Mouse (Mus musculus) liver, adult 10 weeks (tissue): ENCODE measurements around the gene Cpsf2. TPM values are rescaled to one million over a fixed set of nuclear protein-coding genes. Genes with fewer than 3 reads are reported as not detected.

Experiments
- polyA plus RNA-seq: library from polyadenylated mRNA; stranded (reverse); fragments of 350-450 nt; fragmentation: Illumina TruSeq; extraction: RNeasy Lipid Tissue Mini Kit (QIAGEN cat#74804); gene quantifications from one replicate; pipeline ENCODE4 v1.2.3, GENCODE M21; 2014; ENCODE audit warnings: low read depth, low replicate concordance

The Cpsf2 gene
- polyA plus RNA-seq, result 12.6 TPM

DNA sequence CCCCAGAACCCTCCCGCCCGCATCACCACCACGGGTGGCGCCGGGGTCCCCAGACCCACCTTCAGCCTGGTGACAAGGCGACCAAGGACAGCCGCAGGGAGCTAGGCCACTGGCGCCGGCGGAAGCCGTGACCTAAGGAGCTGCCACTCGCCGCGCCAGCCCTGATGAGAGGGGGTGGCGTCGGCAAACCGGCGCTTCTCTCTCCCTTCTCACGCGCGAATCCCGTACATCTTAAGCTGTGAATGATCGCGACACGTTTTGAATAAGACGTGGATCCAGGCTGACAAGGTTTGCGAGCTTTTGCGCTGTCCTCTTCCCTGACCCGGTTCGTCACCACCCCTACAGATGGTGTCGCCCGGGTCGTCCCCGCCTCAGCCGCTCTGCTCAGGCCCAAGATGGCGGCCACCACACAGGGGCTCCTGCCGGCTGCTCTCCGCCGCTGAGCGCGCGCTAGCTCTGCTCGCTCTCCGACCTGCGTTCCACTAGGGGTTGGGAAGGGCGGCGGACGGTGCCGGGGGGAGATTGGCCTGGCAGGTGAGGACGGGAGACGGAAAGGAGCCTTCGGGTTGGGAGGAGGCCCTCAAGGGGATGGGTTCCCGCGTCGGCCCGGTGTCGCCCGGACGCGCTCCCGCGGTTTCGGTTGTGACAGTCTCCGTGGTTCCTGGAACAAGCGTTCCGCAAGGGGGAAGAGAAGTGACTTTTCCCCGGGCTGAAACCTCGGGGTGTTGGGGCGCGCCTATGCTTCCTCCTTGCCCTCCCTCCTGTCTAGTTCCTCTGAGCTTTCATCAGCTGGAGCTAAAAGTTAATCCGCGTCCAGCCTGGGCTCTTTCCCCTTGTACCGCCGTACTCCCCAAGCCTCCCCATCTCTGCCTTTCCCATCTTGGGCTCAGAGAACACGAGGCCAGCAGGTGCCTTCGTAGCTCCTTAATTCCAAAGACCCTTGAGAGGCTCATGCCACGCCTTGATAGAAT is at the start of gene Cpsf2:
Gene Cpsf2, plus strand, starts transcription at position 388 of the 971 bp plus-strand sequence.

DNA sequence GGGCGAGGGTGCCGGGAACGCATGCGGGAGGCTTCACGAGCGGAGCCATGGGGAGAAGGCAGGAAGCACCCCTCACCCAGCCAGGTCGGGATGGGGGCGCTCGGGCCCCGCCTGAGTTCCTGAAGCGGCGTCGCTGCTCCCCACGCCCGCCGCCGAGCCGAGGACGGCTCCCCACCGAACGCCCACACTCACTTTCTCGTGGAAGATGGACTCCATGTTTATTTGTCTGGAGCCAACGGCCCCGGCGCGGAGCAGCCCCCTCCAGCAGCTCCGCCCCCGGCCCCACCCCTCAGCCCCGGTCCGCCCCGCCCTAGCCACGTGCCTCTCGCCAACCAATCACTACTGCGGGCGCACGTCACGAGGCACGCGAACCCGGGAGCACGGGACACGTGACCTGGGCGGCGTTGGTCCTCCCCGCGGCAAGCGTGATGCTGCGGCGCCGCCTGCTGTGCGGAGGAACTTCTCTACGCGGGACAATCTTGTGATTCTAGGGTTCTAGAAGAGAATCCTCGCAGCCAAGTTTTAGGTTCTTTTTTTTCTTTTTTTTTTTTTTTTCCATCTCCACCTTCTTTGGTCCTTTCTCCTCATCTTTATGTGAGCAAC is 17.7 kb upstream of the Cpsf2 start, which contains the start of gene Atxn3:
Gene Atxn3, minus strand, starts transcription at position 305 of the 603 bp plus-strand sequence.

Other genes starting within 250 kb of the Cpsf2 start
- 3.4 TPM for gene Fbln5, start 156.9 kb upstream of the Cpsf2 start, polyA plus RNA-seq
- 12.2 TPM for gene Trip11, start 62.7 kb upstream of the Cpsf2 start, polyA plus RNA-seq
- gene Atxn3, start 17.7 kb upstream of the Cpsf2 start, polyA plus RNA-seq, result 18.5 TPM
- not detected for gene Slc24a4, start 152.7 kb downstream of the Cpsf2 start, polyA plus RNA-seq